Mouse (Mus musculus): Measurements from ENCODE around the gene Adamts3. TPM values are rescaled to one million over a fixed set of nuclear protein-coding genes. Genes with fewer than 3 reads are reported as not detected.

The Adamts3 gene
- polyA plus RNA-seq, 1 experiment from 2014 or later = 1.7 TPM

GRCm38 (mm10) chr5:89800181-89800816, 82.8 kb downstream of the Adamts3 start:
- Histone ChIP-seq H3K36me3 (no peaks in the 10 kb centered on the region), H3K9me3 (replicated peaks) (no peaks in the 10 kb centered on the region), H3K4me3 (replicated peaks) (no peak overlapping the region), H3K27ac (no peak overlapping the region), H3K4me2 (no peak overlapping the region), H3K27me3 (no peaks in the 10 kb centered on the region), H3K9ac (no peak overlapping the region), H3K4me1 (no peaks in the 10 kb centered on the region)
- 86% methylated on average over 5 of the region's 5 CpGs for WGBS
- ATAC-seq (replicated peaks; ENCODE audit: low FRiP score) = no peak

GRCm38 (mm10) chr5:89793706-89794105, 89.4 kb downstream of the Adamts3 start:
- no peak overlapping the region for H3K9ac ChIP-seq
- no peak overlapping the region for H3K4me3 ChIP-seq (replicated peaks)
- no peak overlapping the region for H3K27ac ChIP-seq
- H3K27me3 ChIP-seq = no peaks in the 10 kb centered on the region
- no peaks in the 10 kb centered on the region for H3K4me1 ChIP-seq
- 93% methylated on average over 3 of the region's 3 CpGs for WGBS
- no peak overlapping the region for H3K4me2 ChIP-seq
- no peaks in the 10 kb centered on the region for H3K9me3 ChIP-seq (replicated peaks)
- no peaks in the 10 kb centered on the region for H3K36me3 ChIP-seq
- ATAC-seq (replicated peaks; ENCODE audit: low FRiP score) = no peak

GRCm38 (mm10) chr5:89784635-89785034, 98.5 kb downstream of the Adamts3 start:
- no peaks in the 10 kb centered on the region for H3K27me3 ChIP-seq
- ATAC-seq (replicated peaks; ENCODE audit: low FRiP score) = no peak
- H3K9ac ChIP-seq = no peak overlapping the region
- H3K4me2 ChIP-seq = no peak overlapping the region
- H3K9me3 ChIP-seq (replicated peaks) = no peaks in the 10 kb centered on the region
- WGBS = 86% methylated on average over 5 of the region's 5 CpGs
- H3K27ac ChIP-seq = no peak overlapping the region
- no peak overlapping the region for H3K4me3 ChIP-seq (replicated peaks)
- no peaks in the 10 kb centered on the region for H3K4me1 ChIP-seq
- no peaks in the 10 kb centered on the region for H3K36me3 ChIP-seq

GRCm38 (mm10) chr5:89779823-89780222, 103.3 kb downstream of the Adamts3 start:
- 82% methylated on average over 2 of the region's 2 CpGs for WGBS

GRCm38 (mm10) chr5:89778610-89779009, 104.5 kb downstream of the Adamts3 start:
- no peak overlapping the region for H3K9ac ChIP-seq
- ATAC-seq (replicated peaks; ENCODE audit: low FRiP score) = peak; percentile 77
- H3K4me2 ChIP-seq = no peak overlapping the region
- WGBS = 12% methylated on average over 2 of the region's 2 CpGs
- H3K4me3 ChIP-seq (replicated peaks) = no peak overlapping the region
- H3K9me3 ChIP-seq (replicated peaks) = no peaks in the 10 kb centered on the region
- no peaks in the 10 kb centered on the region for H3K36me3 ChIP-seq
- H3K27ac ChIP-seq = no peak overlapping the region
- no peaks in the 10 kb centered on the region for H3K4me1 ChIP-seq
- no peaks in the 10 kb centered on the region for H3K27me3 ChIP-seq

More at GRCm38 (mm10) chr5:89779823-89780222, 103.3 kb downstream of the Adamts3 start:
- no peaks in the 10 kb centered on the region for H3K4me1 ChIP-seq
- no peak overlapping the region for H3K27ac ChIP-seq
- no peak overlapping the region for H3K4me3 ChIP-seq (replicated peaks)
- H3K9me3 ChIP-seq (replicated peaks) = no peaks in the 10 kb centered on the region
- no peaks in the 10 kb centered on the region for H3K36me3 ChIP-seq
- ATAC-seq (replicated peaks; ENCODE audit: low FRiP score) = no peak
- no peaks in the 10 kb centered on the region for H3K27me3 ChIP-seq
- H3K4me2 ChIP-seq = no peak overlapping the region
- no peak overlapping the region for H3K9ac ChIP-seq

- 56% methylated on average over 4 of the region's 4 CpGs for WGBS
- H3K27ac ChIP-seq = no peak overlapping the region
- ATAC-seq (replicated peaks; ENCODE audit: low FRiP score) = no peak
- H3K9ac ChIP-seq = no peak overlapping the region
- no peak overlapping the region for H3K4me3 ChIP-seq (replicated peaks)
- no peaks in the 10 kb centered on the region for H3K4me1 ChIP-seq
- no peaks in the 10 kb centered on the region for H3K27me3 ChIP-seq
- H3K4me2 ChIP-seq = no peak overlapping the region
- H3K9me3 ChIP-seq (replicated peaks) = no peaks in the 10 kb centered on the region
- no peaks in the 10 kb centered on the region for H3K36me3 ChIP-seq
Measured at GRCm38 (mm10) chr5:89777411-89777810, 105.7 kb downstream of the Adamts3 start.

GRCm38 (mm10) chr5:89770655-89771355, 112.3 kb downstream of the Adamts3 start:
- H3K9ac ChIP-seq = no peak overlapping the region
- no peaks in the 10 kb centered on the region for H3K36me3 ChIP-seq
- no peaks in the 10 kb centered on the region for H3K4me1 ChIP-seq
- 50% methylated on average over 4 of the region's 4 CpGs for whole genome bisulfite sequencing
- H3K9me3 ChIP-seq (replicated peaks) = no peaks in the 10 kb centered on the region
- H3K27ac ChIP-seq = no peak overlapping the region
- no peak overlapping the region for H3K4me3 ChIP-seq (replicated peaks)
- no peak overlapping the region for H3K4me2 ChIP-seq
- no peak for ATAC-seq (replicated peaks; ENCODE audit: low FRiP score)
- H3K27me3 ChIP-seq = no peaks in the 10 kb centered on the region

- Histone ChIP-seq H3K9ac (no peak overlapping the region), H3K36me3 (no peaks in the 10 kb centered on the region), H3K4me2 (0 out of 2 replicates have a peak overlapping the region, but pooled peaks have one; percentile 12), H3K27ac (no peak overlapping the region), H3K4me3 (replicated peaks) (no peak overlapping the region), H3K9me3 (replicated peaks) (no peaks in the 10 kb centered on the region), H3K4me1 (peaks cover 3% of the 10 kb centered on the region; the same call in 1 of the 2 replicates), H3K27me3 (no peaks in the 10 kb centered on the region)
- WGBS = 22% methylated on average over 11 of the region's 11 CpGs
- no peak; the same call in 1 of the 2 replicates for ATAC-seq (replicated peaks; ENCODE audit: low FRiP score)
Measured at GRCm38 (mm10) chr5:89763189-89764187, 119.6 kb downstream of the Adamts3 start.

- no peak overlapping the region for H3K4me2 ChIP-seq
- WGBS = 87% methylated on average over 4 of the region's 4 CpGs
- no peak overlapping the region for H3K9ac ChIP-seq
- no peak for ATAC-seq (replicated peaks; ENCODE audit: low FRiP score)
- H3K9me3 ChIP-seq (replicated peaks) = no peaks in the 10 kb centered on the region
- H3K27ac ChIP-seq = no peak overlapping the region
- H3K4me3 ChIP-seq (replicated peaks) = no peak overlapping the region
- H3K36me3 ChIP-seq = no peaks in the 10 kb centered on the region
- H3K27me3 ChIP-seq = no peaks in the 10 kb centered on the region
- H3K4me1 ChIP-seq = peaks cover 3% of the 10 kb centered on the region; the same call in 1 of the 2 replicates
Measured at GRCm38 (mm10) chr5:89760368-89760767, 122.8 kb downstream of the Adamts3 start.

- no peak overlapping the region for H3K4me2 ChIP-seq
- no peak for ATAC-seq (replicated peaks; ENCODE audit: low FRiP score)
- no peaks in the 10 kb centered on the region for H3K36me3 ChIP-seq
- H3K27ac ChIP-seq = no peak overlapping the region
- H3K4me3 ChIP-seq (replicated peaks) = no peak overlapping the region
- no peaks in the 10 kb centered on the region; the same call in 1 of the 2 replicates for H3K9me3 ChIP-seq (replicated peaks)
- no peaks in the 10 kb centered on the region for H3K27me3 ChIP-seq
- no peak overlapping the region for H3K9ac ChIP-seq
- WGBS = 85% methylated on average over 2 of the region's 2 CpGs
- H3K4me1 ChIP-seq = no peaks in the 10 kb centered on the region
Measured at GRCm38 (mm10) chr5:89751836-89752235, 131.3 kb downstream of the Adamts3 start.

GRCm38 (mm10) chr5:89748185-89748884, 134.8 kb downstream of the Adamts3 start:
- Histone ChIP-seq H3K27me3 (no peaks in the 10 kb centered on the region), H3K27ac (no peak overlapping the region), H3K36me3 (no peaks in the 10 kb centered on the region), H3K4me1 (no peaks in the 10 kb centered on the region), H3K9me3 (replicated peaks) (no peaks in the 10 kb centered on the region; the same call in 1 of the 2 replicates), H3K9ac (no peak overlapping the region), H3K4me2 (no peak overlapping the region), H3K4me3 (replicated peaks) (no peak overlapping the region)
- WGBS = 81% methylated on average over 2 of the region's 2 CpGs
- no peak for ATAC-seq (replicated peaks; ENCODE audit: low FRiP score)
